Mouse (Mus musculus) embryonic fibroblast, embryonic 13.5 days (primary cell): ENCODE measurements around the gene Nfam1.

Source experiments
- CTCF ChIP-seq: IDR thresholded peaks from 2 replicates; pipeline ENCODE4 v1.5.1; 2011; ENCODE audit warnings: mild to moderate bottlenecking, control low read depth, low read length, moderate library complexity, borderline replicate concordance; ENCODE audit not compliant: insufficient read depth
- POLR2A ChIP-seq: IDR thresholded peaks from 2 replicates; pipeline ENCODE4 v1.6.1; 2011; ENCODE audit warnings: low read depth, mild to moderate bottlenecking, control low read depth, low read length, moderate library complexity

DNA sequence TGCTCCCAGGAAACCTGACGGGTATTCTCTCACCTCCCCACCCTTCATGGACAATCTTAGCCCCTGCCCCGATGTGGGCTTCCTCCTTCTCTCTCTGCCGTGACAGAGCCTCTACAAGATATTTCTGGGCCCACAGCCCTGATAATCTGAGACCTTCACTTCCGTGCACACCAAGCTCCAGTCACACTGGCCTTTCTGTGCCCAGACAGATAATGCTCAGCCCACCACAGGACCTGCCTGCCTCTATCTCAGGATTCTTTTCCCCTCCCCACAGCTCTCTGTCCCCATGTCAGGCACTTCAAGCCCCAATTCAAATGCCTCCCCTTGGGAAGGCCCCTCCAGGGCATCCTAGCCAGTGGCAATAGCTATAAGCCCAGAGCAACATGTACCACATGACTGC, 76.4 kb downstream of the Nfam1 start:
- TF ChIP-seq CTCF (no peak), POLR2A (no peak)
